Mouse (Mus musculus) activated CD4-positive, CD25-positive, alpha-beta regulatory T cell, adult 9 weeks (primary cell): ENCODE results near the gene Sec14l1. TPM values are rescaled to one million over a fixed set of nuclear protein-coding genes. Genes with fewer than 3 reads are reported as not detected.

Experiments used
- polyA plus RNA-seq: library from polyadenylated mRNA; unstranded; fragments of 100-300 nt; shearing (Covaris generic); gene quantifications from one replicate; pipeline ENCODE4 v1.2.1, GENCODE M21; 2017

Gene Sec14l1
- 46.7 TPM for polyA plus RNA-seq

GRCm38 (mm10) chr11:117114592-117115345, at the start of gene Sec14l1:
Gene Sec14l1, plus strand, starts transcription at chr11:117115168.

GRCm38 (mm10) chr11:117199282-117200175, 84.6 kb downstream of the Sec14l1 start, which contains the start of gene Sept9:
Gene Sept9, plus strand, starts transcription at chr11:117199661.

Other genes starting within 250 kb of the Sec14l1 start
- not detected for gene Mgat5b, start 196.3 kb upstream of the Sec14l1 start, polyA plus RNA-seq
- gene Sept9, start 84.5 kb downstream of the Sec14l1 start, polyA plus RNA-seq, result 358 TPM